Mouse (Mus musculus): ENCODE results near the gene Slco3a1. TPM values are rescaled to one million over a fixed set of nuclear protein-coding genes. Genes with fewer than 3 reads are reported as not detected.

Slco3a1 gene
- total RNA-seq (2021), result 10 to 100 TPM; 56.4 to 64.2 TPM

DNA sequence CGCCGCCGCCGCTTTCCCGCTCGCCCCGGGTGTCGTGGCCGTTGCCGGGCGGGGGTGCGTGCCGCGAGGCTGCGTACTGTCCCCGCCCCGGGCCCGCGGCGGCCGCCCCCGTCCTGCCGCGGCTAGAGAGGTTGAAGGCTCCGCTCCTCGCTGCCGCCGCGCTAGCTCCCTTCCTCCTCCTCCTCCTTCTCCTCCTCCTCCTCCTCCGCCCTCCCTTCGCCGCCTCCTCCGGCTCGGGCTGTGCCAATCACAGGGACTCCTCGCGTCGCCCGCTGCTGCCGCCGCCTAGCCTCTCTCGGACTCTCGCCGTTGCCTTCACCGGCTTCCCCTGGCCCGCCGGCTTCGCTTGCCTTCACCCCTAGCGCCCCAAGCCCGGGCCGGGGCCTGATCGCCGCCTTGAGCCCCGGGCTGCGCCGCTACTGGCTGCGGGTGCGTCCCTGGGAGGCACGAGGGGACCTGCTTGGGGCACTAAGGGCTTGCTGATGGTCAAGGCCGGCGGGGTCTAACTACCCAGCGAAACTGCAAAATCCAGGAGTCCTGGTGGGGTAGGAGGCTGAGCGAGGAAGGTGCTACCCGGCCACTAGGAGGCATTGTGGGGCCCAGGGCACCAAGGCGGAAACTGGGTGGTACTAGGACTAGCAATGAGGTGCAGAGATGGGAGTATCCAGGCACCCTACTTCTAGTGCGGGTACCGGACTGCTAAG, at the start of gene Slco3a1:
Gene Slco3a1, minus strand, starts transcription at position 173 of the 704 bp plus-strand sequence.
- peak; percentile 79 for DNase-seq

DNA sequence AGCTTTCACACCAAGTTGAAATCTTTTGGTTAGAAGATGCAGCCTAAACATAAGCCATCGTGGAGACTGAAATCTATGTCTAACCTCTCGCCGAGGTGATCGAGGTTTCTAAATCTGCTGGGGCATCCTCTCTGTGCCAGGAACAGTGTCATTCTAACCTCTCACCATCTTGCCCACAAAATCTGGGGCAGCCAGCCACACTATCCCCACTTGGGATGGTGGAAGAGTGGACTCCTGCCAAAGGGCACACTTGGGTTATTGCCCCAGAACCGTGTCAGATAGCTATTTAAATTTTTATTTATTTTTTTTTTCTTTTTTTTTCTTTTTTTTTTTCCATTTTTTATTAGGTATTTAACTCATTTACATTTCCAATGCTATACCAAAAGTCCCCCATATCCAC, 46.4 kb upstream of the Slco3a1 start:
- no peak for DNase-seq

DNA sequence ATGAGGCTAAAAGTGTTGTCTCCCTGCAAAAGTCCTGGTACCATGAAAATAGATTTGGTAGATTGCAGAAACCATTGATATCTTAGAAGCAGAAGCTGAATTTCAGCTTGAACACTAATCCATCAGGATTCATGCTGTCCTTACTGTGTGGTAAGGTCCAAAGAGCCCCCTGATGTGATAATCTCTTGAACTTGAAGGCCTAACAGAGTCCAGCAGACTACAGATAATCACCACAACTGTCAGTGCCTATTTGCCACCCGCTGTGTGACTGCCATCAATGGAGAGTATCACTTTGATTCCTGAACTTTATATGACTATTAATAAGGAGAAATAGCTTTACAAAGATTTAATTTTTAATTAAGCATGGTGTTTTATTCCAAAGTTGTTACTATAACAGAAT, 24.8 kb upstream of the Slco3a1 start:
- DNase-seq, result no peak

DNA sequence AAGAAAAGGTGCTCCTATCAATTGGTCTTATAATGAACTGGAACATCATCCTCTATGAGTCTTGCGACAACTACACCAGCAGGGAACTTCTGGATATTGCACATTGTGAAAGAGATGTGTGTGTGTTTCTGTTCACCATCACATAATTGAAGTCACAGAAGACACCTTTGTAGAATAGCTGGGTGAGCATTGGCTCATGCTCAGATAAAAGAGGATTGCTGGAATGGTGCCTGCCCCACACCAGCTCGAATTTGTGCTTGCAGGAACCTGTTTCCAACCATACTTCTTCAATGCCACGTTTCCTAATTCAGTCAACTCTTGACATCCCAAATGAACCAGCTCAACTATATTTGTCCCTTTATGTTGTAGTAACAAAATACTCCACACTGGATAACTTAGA, 21.1 kb upstream of the Slco3a1 start:
- DNase-seq, result no peak

DNA sequence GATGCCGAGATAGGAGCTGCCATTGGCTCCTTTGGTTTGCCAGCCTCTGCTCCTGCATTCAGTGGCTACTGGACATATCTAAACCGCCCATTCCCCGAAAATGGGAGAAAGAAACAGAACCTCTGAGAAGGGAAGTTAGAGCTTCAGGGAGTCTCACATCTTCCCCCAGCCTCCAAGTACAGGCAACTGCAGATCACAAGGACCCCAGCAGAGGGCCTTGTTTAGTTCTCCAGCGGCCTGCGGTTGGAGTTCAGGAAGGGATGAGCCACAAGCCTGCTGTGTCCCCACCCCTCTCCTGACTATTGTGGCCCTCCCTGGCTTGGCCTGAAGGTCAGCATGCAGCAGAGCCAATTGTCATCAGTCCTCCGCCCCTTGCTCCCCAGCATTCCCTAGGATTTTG, 836 bp upstream of the Slco3a1 start:
- peak; percentile 61 to 71 for DNase-seq

DNA sequence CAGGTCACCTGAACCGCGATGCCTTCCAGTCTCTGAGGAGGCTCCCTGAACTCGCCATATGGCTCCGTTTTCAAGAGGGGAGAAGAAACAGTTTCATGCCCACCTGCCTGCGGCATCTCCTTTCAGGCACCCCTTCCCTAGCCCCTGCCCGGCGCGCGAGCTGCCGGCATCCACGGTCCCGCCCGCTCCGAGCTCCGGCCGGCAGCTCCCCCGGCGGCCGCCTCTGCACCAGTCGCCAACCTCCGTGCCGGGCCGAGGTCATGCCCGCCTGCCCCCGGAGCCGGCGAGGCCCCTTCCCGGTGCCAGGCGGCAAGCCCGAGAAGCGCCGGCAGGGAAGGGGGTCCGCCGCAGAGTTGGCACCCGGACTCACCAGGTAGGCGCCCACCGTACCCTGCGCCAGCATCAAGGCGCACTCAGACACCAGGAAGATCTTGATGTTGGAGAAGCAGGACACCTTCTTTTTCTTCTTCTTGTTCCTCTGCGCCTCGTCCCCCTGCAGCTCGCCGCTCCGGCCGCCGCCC, 479 bp downstream of the Slco3a1 start:
- DNase-seq, result peak; percentile 55 to 58

DNA sequence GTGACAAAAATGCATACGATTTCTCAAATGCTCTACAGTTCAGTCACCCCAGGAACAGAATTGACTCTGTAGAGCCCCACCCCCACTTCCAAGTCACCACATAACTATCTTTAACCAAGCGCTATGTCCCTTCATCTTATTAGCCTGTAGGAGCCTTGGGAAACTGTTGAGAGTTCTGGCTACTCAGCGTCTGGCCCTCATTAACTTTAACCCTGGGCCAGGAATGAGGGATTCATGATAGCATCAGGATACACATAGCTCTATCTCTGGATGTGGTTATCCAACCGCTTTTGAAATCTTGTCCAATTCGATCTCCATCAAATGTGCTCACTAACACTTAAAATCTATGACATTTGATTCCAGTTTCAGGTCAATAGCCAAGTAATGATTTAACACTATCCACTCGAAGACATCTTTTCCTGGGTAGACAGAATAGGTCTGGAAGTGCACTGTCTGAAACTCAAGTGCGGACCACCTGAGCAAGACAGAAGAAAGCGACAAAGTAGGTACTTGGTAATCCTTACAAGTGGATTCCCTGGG, 1.4 kb downstream of the Slco3a1 start:
- DNase-seq, result peak in 1 of 2 experiments; percentile 16

DNA sequence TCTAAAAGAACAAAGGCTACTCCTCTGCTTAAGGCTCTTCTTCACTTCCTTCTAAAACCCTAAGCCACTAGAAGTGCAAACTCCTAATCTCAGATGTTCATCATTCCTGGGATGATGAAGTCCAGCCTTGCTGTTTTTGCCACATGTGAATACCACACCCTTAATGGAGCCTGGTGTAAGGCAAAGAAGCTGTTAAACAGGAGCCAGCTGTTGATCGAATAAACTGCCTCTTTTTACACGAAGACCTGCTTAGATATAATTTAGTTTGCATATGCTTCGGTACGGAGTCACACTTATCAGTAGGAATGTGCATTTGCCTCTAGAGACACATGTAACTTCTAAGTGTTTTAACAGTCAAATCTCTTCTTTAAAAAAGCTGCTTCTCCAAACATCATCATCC, 2.0 kb downstream of the Slco3a1 start:
- DNase-seq, result no peak

DNA sequence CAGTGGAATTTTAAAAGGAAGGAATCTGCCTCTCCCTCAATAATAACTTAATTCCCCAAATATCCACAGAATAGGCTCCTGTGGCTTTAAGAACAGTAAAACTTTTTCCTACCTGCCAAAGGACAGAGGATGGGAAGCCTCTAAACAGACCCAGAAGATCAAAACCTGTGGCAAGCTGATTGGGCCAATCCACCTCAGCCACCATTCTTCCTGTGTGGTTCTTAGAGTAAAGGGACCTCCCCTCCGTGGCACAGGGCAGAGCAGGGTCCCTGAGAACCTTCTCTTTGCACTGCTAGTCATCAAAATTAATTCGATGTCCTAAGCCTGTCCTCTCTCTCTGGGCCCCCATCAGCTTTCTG, 2.6 kb downstream of the Slco3a1 start:
- no peak for DNase-seq

DNA sequence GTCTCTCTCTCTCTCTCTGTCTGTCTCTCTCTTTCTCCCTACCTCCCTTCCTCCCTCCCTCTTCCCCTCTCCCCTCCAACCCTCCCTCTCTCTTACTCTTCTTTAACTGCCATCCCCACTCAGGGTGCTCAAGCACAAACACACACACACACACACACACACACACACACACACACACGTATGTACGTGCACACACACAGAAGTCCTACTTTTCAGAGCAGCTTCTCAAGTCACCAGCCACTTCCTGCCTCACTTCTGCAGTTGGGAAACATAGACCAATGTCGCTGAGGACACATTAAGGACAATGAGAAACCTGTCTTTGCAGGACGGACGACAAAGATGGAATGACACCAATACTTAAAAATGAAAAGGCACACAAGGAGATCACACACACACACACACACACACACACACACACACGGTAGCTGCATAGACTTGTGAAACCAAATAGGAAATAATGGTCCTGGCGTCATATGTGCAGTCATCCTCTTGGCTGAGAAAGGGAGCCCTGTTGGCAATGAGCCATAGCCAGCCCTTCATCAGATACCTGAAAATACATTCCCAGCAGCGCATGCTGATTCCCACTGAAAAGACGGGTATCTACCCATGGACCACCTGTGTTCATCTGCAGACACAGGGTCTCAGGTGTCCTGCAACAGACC, 3.1 kb downstream of the Slco3a1 start:
- no peak for DNase-seq

DNA sequence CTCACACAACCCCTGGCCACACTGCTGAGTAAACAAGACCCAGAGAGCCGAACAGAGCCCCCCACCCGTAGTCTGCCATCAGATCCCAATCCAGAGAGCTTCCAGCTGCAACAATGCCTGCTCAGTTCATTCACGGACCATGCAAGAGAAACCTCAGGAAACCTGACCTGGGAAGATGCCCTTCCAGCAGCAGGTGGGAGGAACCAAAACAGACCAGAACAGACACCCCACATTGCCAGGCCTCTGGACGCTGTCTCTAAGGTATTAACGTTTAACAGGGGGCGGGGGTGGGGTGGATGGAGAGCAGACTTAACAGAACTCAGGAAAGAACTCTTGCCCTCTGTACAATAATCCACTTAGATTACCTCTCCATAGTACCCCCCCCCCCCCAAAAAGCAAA, 4.9 kb downstream of the Slco3a1 start:
- no peak for DNase-seq

DNA sequence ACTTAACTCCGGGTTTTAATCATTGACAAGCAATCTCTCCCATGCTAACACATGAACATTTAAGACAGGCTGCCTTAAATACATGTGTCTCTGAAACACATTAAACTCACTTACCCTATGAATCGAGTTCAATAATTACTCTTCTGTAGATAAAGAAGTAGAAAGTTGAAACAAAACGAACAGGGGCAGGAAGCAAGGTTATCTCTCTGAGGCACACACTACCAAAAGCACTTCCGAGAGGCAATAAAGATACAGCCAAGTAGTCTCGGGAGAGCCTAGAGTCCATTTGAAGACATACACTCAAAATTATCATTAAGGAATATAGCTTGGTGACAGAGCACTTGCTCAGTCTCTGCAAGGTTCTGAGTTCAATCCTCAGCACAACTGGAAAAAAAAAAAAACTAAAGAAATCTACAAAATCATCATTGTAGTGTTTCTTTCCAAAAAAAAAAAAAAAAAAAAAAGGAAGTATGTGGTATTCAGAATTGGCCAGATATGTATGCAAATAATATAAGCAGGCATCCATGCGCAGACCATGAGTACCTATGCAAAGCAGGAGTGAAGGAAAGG, 5.5 kb downstream of the Slco3a1 start:
- DNase-seq, result no peak

DNA sequence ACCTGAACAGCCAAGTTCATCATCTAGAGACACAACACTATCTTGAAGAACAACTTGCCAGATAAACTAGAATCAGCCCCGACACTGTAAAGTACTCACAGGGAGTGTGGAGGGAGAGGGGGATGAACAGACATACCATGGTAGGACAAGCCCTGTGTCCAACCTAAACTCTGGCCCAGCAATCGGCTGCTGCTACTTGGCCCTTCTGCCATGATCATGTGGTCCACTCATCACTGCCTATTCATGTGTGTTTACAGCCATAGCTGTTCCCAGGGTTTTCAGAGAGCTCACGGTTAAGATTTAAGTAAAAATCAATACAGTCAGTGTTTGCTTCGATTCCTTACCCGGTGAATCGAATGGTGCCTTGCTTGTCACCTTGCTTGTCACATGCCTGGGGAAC, 7.9 kb downstream of the Slco3a1 start:
- DNase-seq, result no peak

DNA sequence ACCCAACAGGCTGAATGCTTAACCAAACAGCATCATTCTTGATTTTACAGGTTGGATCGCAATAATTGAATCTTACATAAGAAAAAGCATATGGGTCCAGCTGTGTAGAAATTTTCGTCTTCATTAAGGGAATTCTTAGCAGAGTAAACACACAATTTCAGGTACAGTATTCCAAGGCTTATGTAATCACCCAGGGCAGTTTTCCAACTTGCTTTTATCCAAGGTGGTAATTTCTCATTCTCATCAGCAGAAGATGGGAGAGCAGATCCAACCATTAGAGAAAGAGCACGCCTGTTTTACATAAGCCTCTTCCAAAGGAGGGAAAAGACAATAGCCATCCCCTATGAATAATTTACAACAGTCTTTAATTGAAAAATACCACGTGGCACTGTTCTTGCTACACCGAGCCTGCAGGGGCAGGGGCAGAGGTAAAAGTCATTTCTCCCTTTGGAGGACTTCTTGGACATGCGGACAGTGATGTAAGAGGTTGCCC, 9.0 kb downstream of the Slco3a1 start:
- DNase-seq, result no peak

DNA sequence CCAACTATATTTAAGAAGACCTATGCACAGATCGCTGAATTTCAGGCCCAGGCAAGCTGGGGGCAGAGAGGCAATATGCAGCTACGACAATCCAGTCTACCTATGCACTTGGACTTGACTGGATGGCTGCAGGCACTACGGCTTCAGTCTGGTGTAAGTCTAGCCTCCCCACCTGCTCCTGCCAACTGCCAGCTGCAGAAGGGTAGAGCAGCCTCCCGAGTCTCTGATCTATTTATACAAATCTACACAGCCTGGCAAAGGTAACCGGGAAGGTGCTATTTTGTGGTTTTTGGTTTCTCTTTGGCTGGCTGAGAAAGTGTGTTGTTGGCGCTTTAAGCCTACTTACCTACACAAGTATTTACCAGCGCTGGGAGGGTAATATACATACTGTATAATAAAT, 10.3 kb downstream of the Slco3a1 start:
- DNase-seq, result no peak

DNA sequence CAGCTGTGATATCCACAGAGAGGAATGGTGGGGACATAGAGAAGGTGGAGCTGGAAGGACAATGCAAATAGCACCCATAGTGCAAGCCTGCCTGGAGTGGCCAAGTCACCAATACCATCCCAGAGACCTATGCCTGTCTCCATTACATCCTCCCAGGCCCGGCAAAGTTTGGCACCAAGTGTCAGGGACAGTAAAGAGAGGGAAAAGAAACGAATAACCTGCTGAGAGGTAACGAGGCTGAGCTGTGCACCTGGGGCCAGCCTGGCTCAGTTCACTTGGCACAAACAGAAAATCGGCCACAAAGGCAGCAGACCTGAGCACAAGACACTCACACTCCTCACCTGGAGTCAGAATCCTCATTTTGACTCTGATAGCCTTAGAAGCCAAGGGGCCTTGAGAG, 12.6 kb downstream of the Slco3a1 start:
- DNase-seq, result no peak

DNA sequence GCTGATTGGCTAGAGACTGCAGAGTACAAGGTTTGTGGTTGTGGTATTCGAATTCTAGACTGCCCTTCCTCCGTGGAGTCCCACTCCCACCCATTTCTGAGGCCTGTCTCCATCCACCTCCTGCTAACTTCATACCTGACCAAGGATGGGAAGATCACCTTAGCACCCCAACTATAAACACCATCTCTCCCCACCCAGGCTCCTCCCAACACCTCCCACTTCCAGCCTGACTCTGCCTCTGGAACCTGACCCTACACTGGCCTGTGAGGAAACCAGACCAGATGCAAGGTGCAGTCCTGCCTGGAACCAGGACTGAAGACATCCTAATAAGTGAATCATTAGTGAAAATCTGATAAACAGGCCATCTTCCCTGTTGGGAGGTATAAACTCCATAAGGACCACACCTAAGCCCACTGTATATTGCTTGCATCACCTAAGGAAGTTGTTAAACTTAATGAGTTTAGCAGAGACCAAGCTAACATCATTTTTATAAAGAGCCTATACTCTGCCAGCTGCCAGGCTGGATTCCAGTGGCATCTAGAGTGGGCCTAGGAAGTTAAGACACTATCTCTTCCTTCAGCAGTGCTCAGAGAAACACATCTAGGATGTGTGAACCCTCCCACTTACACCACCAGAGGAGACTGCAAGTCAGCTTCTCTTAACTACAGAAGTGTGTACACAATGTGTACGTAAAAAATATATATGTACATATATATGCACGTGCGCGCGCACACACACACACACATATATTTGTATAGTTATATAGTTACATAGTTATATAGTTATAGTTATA, 13.5 kb downstream of the Slco3a1 start:
- DNase-seq, result no peak

DNA sequence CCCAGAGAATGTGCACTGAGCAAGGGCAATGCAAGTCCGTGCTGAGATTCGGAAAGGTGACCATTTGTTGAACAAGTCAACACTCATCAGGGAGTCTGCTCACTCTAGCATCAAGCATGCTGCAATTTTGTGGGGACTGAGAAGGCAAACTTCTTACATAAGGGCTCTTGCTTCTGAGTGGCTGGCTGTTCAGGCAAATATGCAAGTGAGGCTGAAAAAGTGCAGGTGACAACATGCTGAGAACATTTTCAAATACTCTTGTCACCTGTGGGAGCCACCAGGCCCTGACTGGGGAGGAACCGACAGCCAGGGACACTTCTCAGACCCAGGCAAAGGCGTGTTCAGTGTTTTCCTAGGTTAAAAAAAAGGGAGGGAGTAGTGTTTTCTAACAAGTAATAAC, 18.4 kb downstream of the Slco3a1 start:
- no peak for DNase-seq

DNA sequence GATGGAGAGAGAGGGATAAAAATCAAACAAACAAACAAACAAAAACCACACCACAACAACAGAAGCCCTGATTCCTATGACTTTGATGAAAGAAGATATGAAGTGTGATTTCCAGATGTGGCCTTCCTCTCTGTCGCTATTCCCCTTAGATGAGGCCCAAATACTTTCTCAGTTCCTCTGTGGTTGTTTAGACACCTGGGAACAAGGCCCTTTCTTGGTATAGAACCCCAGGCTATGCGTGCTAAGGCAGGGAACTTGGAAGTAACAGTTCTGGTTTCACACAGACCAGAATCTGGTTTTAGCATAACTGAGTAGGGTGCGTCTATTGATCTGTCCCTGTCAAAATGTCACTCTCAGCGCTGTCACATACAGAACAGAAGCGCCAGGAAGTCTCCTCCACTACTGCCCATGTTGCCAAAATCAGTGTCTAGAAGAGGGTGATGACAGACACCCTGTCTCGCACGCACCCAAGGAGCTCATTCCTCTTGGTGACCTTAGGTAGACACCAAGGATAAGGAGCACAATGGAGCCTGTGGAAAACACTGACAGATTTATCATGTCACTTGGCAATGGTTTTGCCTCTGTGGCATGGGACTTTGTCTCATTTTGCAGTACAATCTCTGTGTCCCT, 23.0 kb downstream of the Slco3a1 start:
- DNase-seq, result no peak

DNA sequence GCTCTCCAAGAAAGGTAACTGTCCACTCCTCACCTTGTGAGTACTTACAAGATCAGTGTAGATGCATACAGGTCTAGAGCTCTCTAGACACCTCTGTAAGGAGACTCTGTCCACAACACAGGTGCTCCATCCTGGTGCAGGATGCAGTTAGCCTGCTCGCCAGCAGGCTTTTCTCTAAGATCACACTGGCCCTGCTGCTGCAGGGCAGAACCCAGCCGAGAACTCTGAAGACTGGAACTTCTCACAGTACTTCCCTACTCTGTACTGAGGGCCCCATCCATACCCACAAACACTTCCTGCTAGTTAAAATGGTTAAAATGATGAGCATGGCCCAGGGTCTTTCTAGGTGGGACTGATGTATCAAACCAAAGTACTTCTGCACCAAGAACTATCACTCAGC, 24.7 kb downstream of the Slco3a1 start:
- no peak for DNase-seq

DNA sequence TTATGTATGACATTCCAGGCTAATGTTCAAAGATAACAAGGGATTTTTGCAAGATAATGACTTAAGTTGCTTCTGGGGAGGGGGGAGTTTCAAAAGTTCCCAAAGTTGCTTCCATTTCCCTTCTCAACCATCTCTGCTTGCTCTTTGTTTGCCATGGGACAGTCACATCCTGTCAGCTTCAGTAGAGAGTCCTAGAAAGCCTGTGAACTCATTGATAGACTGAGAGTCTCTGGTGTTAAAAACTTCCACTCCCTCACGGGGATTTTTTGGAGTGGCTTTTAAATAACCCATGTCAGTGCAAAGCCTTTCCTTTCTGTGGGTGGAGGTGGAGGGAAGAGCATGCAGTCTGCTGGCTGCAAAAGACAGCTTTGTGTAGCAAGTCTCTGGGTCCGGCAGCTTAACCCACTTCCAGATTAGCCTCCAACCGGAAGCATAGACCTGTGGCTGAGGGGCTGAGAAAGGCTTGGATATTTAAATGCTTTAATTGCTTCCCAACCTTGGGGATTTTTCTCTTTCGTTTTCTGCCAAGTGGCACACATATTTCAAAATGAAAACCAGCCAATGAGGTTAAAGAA, 25.3 kb downstream of the Slco3a1 start:
- DNase-seq, result no peak

DNA sequence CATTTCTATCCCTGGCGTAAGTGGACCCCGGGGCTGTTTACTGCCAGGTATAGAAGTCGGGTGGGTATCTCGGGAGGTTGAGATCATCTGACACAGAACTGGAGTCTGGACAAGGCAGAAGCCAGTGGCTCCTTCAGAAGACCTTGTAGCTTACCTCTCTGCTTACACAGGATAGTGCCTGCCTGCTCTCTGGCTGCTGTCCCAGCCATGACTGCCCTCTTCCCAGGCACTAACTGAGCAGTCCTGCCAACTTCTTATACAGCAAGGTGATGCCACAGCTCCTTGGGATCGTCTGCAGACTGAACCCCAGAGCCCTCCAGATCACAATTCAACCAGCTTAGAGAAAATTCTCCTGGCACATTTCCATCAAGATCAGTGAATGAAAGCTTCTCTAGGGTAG, 26.4 kb downstream of the Slco3a1 start:
- no peak for DNase-seq

Measured in layer of hippocampus, postnatal 36 days (tissue).